8 mouse cellular contexts compared by ENCODE assay signal in the genomic region with DNA sequence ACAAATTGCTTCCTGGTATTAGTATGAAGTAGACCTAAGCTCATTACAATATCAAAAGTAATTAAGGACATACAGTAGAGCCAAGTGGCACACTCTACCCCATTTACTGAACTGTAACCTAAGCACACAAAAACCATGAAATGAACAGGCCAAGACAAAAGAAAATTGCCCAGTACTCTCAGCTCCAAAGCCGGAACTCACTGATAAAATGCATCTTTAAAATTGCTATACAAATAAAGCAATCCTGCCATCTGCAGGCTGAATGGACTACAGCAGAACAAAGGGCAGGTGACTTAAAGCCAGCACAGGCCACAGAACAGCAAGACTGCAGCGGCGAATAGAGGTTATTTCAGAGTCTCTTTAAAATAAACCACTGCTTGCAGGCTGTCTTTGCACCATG. TPM values are rescaled to one million over a fixed set of nuclear protein-coding genes. Genes with fewer than 3 reads are reported as not detected.
A peak's percentile ranks its signal among the peaks of the same experiment; 100 is the strongest.
DNase-seq lines count a peak whose midpoint lies in the region.

No protein-coding gene starts in this region.

- DNase-seq in adrenal gland, adult 2 months, result peak; percentile 49
- no peak for DNase-seq in adrenal gland, adult 8-10 months
- DNase-seq in right cerebral cortex, adult 2 months (ENCODE audit: low spot score in 2 of 2), result peak; percentile 37 to 52
- DNase-seq in right cerebral cortex, postnatal 25 days, result no peak
- DNase-seq in cerebellum, adult 9-11 months, result peak; percentile 28
- DNase-seq in heart, postnatal 36 days, result peak; percentile 28 to 35
- DNase-seq in left cerebral cortex, postnatal 14 days (ENCODE audit: low spot score in 2 of 2), result peak; percentile 30 to 45
- peak; percentile 16 to 42 for DNase-seq in natural killer cell, adult 2 months (ENCODE audit: low spot score in 2 of 2)

- intact Hi-C loops in heart, postnatal 36 days (cut with DNase I), result loop anchor here (2.0 to 5.0 kb wide), 2 partner anchors 258 to 381 kb away; no protein-coding TSS in a partner anchor
- intact Hi-C loops in left cerebral cortex, postnatal 14 days (cut with DNase I), result no loop called here

RNA-seq across cellular contexts. Expression of gene Pdhx, which starts 10.4 kb away (rescaled TPM):
- total RNA-seq in adrenal gland, adult 2 months (2021), result 100 to 1,000 TPM; 127 to 148 TPM
- 33.1 and 53.8 TPM in 2 replicates for polyA plus RNA-seq in adrenal gland, adult 2 months (2012; rRNA removed)
- 100 to 1,000 TPM in 2 of 4 experiments, 10 to 100 TPM in 2; 64.2 to 136 (median 95.8) TPM for total RNA-seq in adrenal gland, adult 8-10 months (2022)
- total RNA-seq in heart, postnatal 36 days (2021), result 100 to 1,000 TPM; 159 to 208 TPM
- 10 to 100 TPM; 72.6 to 75.9 TPM for total RNA-seq in left cerebral cortex, postnatal 14 days (2021)

RNA-seq across cellular contexts. Expression of gene Apip, which starts 10.6 kb away (rescaled TPM):
- total RNA-seq in adrenal gland, adult 2 months (2021), result 10 to 100 TPM; 48.8 to 75.8 TPM
- polyA plus RNA-seq in adrenal gland, adult 2 months (2012; rRNA removed), result 17.2 and 17.4 TPM in 2 replicates
- total RNA-seq in adrenal gland, adult 8-10 months (2022), result 10 to 100 TPM; 31.6 to 49.1 (median 41.3) TPM
- total RNA-seq in heart, postnatal 36 days (2021), result 10 to 100 TPM; 76.3 to 78.8 TPM
- total RNA-seq in left cerebral cortex, postnatal 14 days (2021), result 10 to 100 TPM; 21.6 to 30.9 TPM

Comparison
In these comparisons a context has a peak if more than half of its experiments do, and no peak if none do; other contexts are left out.
1. DNase-seq: peak in adrenal gland, adult 2 months (single experiment), right cerebral cortex, adult 2 months (2 of 2), cerebellum, adult 9-11 months (single experiment), heart, postnatal 36 days (2 of 2), left cerebral cortex, postnatal 14 days (2 of 2) and natural killer cell, adult 2 months (2 of 2); none in adrenal gland, adult 8-10 months (single experiment) and right cerebral cortex, postnatal 25 days (single experiment).